Mouse (Mus musculus): ENCODE data around the gene Dhx57.

- no peak for TF ChIP-seq CTCF (IDR thresholded peaks at IDR 0.05; ENCODE audit: control insufficient read depth, insufficient read depth, low read length)
- TF ChIP-seq POLR2A (IDR thresholded peaks at IDR 0.05; ENCODE audit: borderline replicate concordance, control insufficient read depth, low read depth, low read length): no peak
Observed at GRCm38 (mm10) chr17:80193075-80193474, 97.2 kb downstream of the Dhx57 start.

All from bone marrow, adult 2 months (tissue).